Mouse (Mus musculus) heart, adult 2 months (tissue): ENCODE measurements around the gene Ccdc188.

ENCODE experiments used
- CTCF ChIP-seq: fragments of 200-600 bp; IDR thresholded peaks from 2 replicates; pipeline ENCODE4 v1.8.1; 2022; ENCODE audit warnings: antibody characterized with exemption, mild to moderate bottlenecking, moderate library complexity
- EP300 ChIP-seq: fragments of 200-500 bp; IDR thresholded peaks from 2 replicates; pipeline ENCODE4 v1.6.1; 2011; ENCODE audit warnings: low read depth, low read length, control low read depth; ENCODE audit not compliant: insufficient read depth
- POLR2A ChIP-seq: fragments of 200-500 bp; IDR thresholded peaks from 2 replicates; pipeline ENCODE4 v1.6.1; 2011; ENCODE audit warnings: mild to moderate bottlenecking, low read depth, low read length, control low read depth; ENCODE audit not compliant: insufficient read depth

- TF ChIP-seq EP300 (no peak), CTCF (no peak), POLR2A (no peak)
Measured at GRCm38 (mm10) chr16:18169776-18170175, 47.9 kb upstream of the Ccdc188 start.
